Mouse (Mus musculus) small intestine, adult 2 months (tissue): Measurements from ENCODE around the gene Mthfd2. TPM values are rescaled to one million over a fixed set of nuclear protein-coding genes. Genes with fewer than 3 reads are reported as not detected.

Experiments
- H3K27ac ChIP-seq: fragments of 200-500 bp; 2 replicates; pipeline ENCODE4 v1.5.1; 2012; ENCODE audit warnings: low read depth, low read length, control low read depth, inconsistent platforms; ENCODE audit not compliant: insufficient read depth
- H3K27me3 ChIP-seq: fragments of 200-500 bp; 2 replicates; pipeline ENCODE4 v1.6.1; 2012; ENCODE audit warnings: mild to moderate bottlenecking, moderate library complexity, low read length, inconsistent platforms; ENCODE audit not compliant: control insufficient read depth, insufficient read depth
- H3K36me3 ChIP-seq: fragments of 200-500 bp; 2 replicates; pipeline ENCODE4 v1.6.1; 2012; ENCODE audit warnings: mild to moderate bottlenecking, low read length, control low read depth, inconsistent platforms; ENCODE audit not compliant: control insufficient read depth, insufficient read depth
- H3K4me1 ChIP-seq: fragments of 200-500 bp; 2 replicates; pipeline ENCODE4 v1.6.1; 2012; ENCODE audit warnings: low read length, inconsistent platforms, mixed read lengths; ENCODE audit not compliant: control insufficient read depth, insufficient read depth, insufficient read length
- H3K4me3 ChIP-seq: fragments of 200-500 bp; 2 replicates; pipeline ENCODE4 v1.5.1; 2012; ENCODE audit warnings: low read depth, mild to moderate bottlenecking, control low read depth, inconsistent platforms, low read length, moderate library complexity
- CTCF ChIP-seq: fragments of 200-500 bp; IDR thresholded peaks from 2 replicates; pipeline ENCODE4 v1.5.1; 2012; ENCODE audit warnings: low read depth, mild to moderate bottlenecking, control low read depth, inconsistent platforms, low read length, moderate library complexity, mixed read lengths; ENCODE audit not compliant: insufficient replicate concordance, insufficient read length; ENCODE audit errors: extremely low read depth
- POLR2A ChIP-seq: fragments of 200-500 bp; IDR thresholded peaks from 2 replicates; pipeline ENCODE4 v1.6.1; 2012; ENCODE audit warnings: low read depth, mild to moderate bottlenecking, control low read depth, inconsistent platforms, low read length, moderate library complexity
- WGBS: fragments of 180-500 bp; shearing (Covaris S2); methylation state at CpG from one replicate; pipeline ENCODE4 v1.1.7; 2018; 5-methylcytosine and 5-hydroxymethylcytosine counted together
- polyA plus RNA-seq: library from polyadenylated mRNA; depleted of rRNA; stranded (reverse); fragments of >200 nt; gene quantifications from 2 replicates; pipeline ENCODE4 v1.2.3, GENCODE M21; 2012

Gene Mthfd2
- polyA plus RNA-seq, 1 experiment, result 3.3 TPM

GRCm38 (mm10) chr6:83327591-83328190, 2.0 kb upstream of the Mthfd2 start:
- peaks cover 2% of the 10 kb centered on the region; the same call in 1 of the 2 replicates for H3K4me1 ChIP-seq
- no peak for TF ChIP-seq POLR2A
- no peak for TF ChIP-seq CTCF
- 92% methylated on average over 3 of the region's 3 CpGs for WGBS
- peaks cover 31% of the 10 kb centered on the region for H3K36me3 ChIP-seq
- H3K4me3 ChIP-seq, result no peak overlapping the region
- no peak overlapping the region for H3K27ac ChIP-seq
- no peaks in the 10 kb centered on the region for H3K27me3 ChIP-seq

DNA sequence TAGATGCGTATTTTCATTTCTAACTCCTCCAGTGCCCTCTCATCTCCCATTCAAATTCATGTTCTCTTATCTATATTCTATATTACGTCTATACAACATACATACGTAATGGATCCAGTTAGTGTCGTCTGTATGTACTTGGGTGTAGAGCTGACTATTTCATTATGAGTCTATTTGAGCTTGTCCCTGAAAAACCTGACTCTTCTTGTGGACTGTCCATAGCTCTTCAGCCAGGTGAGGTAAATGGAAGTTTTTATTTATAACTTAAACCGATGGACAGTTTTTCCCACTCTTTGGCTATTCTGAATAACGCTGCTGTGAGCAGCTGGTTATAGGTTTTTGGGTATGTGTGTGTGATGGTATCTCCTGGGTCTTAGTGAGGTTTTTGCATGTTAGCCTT, 1.1 kb upstream of the Mthfd2 start:
- Histone ChIP-seq H3K4me3 (no peak overlapping the region; the same call in 1 of the 2 replicates), H3K36me3 (peaks cover 24% of the 10 kb centered on the region), H3K4me1 (peaks cover 2% of the 10 kb centered on the region; the same call in 1 of the 2 replicates), H3K27ac (no peak overlapping the region), H3K27me3 (no peaks in the 10 kb centered on the region)
- TF ChIP-seq CTCF, result no peak
- WGBS, result 18% methylated on average over 6 of the region's 6 CpGs

DNA sequence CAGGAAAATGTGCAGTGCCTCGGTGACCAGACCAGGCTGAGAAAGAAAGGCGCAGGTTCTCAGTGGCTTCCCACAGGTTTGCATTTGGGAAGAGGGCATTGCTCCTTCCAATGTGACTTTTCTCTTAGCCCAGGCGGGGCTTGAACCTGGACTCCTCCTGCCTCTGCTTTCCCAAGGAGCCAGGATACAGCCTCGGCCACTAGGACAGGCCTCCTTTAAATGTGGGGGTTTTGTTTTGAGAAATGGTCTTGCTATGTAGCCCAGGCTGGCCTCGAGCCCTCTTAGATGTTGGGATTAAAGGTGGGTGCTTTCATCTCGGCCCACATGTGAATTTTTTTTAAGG, 657 bp upstream of the Mthfd2 start:
- no peaks in the 10 kb centered on the region for H3K27me3 ChIP-seq
- TF ChIP-seq POLR2A, result no peak
- no peak for TF ChIP-seq CTCF
- H3K4me1 ChIP-seq, result peaks cover 2% of the 10 kb centered on the region; the same call in 1 of the 2 replicates
- peaks cover 20% of the 10 kb centered on the region for H3K36me3 ChIP-seq
- under 1% methylated on average over 6 of the region's 6 CpGs for WGBS
- peak overlapping the region; percentile 30; the same call in 1 of the 2 replicates for H3K27ac ChIP-seq
- peak overlapping the region; percentile 87 for H3K4me3 ChIP-seq

GRCm38 (mm10) chr6:83323652-83324419, 1.9 kb downstream of the Mthfd2 start:
- H3K4me3 ChIP-seq, result no peak overlapping the region
- H3K27ac ChIP-seq, result no peak overlapping the region
- H3K36me3 ChIP-seq, result peaks cover under 1% of the 10 kb centered on the region
- H3K27me3 ChIP-seq, result no peaks in the 10 kb centered on the region
- TF ChIP-seq POLR2A (no peak), CTCF (no peak)
- WGBS, result 79% methylated on average over 8 of the region's 8 CpGs
- H3K4me1 ChIP-seq, result peaks cover 2% of the 10 kb centered on the region; the same call in 1 of the 2 replicates

- H3K4me1 ChIP-seq, result peaks cover 2% of the 10 kb centered on the region; the same call in 1 of the 2 replicates
- WGBS, result 67% methylated on average over 2 of the region's 2 CpGs
- H3K4me3 ChIP-seq, result no peak overlapping the region
- TF ChIP-seq POLR2A, result no peak
- no peak for TF ChIP-seq CTCF
- no peak overlapping the region for H3K27ac ChIP-seq
- H3K27me3 ChIP-seq, result no peaks in the 10 kb centered on the region
- H3K36me3 ChIP-seq, result no peaks in the 10 kb centered on the region
These were observed 2.9 kb downstream of the Mthfd2 start for GRCm38 (mm10) chr6:83322794-83323193.

GRCm38 (mm10) chr6:83321927-83322326, 3.8 kb downstream of the Mthfd2 start:
- 56% methylated on average over 1 of the region's 1 CpGs for WGBS

GRCm38 (mm10) chr6:83317108-83317741, 8.5 kb downstream of the Mthfd2 start:
- H3K4me1 ChIP-seq, result peaks cover 4% of the 10 kb centered on the region; the same call in 1 of the 2 replicates
- no peaks in the 10 kb centered on the region for H3K27me3 ChIP-seq
- H3K4me3 ChIP-seq, result peak overlapping the region; percentile 97
- WGBS, result under 1% methylated on average over 52 of the region's 52 CpGs
- H3K36me3 ChIP-seq, result no peaks in the 10 kb centered on the region
- peak; percentile 67 for TF ChIP-seq CTCF
- TF ChIP-seq POLR2A, result peak; percentile 35; the same call in 1 of the 2 replicates
- H3K27ac ChIP-seq, result peak overlapping the region; percentile 33; the same call in 1 of the 2 replicates

More at GRCm38 (mm10) chr6:83321927-83322326, 3.8 kb downstream of the Mthfd2 start:
- Histone ChIP-seq H3K36me3 (no peaks in the 10 kb centered on the region), H3K27me3 (no peaks in the 10 kb centered on the region), H3K27ac (no peak overlapping the region), H3K4me3 (no peak overlapping the region), H3K4me1 (peaks cover 3% of the 10 kb centered on the region; the same call in 1 of the 2 replicates)
- no peak for TF ChIP-seq POLR2A
- TF ChIP-seq CTCF, result no peak
